Mouse (Mus musculus) intestine, postnatal 0 days (tissue): ENCODE data around the gene Rasgef1c. TPM values are rescaled to one million over a fixed set of nuclear protein-coding genes. Genes with fewer than 3 reads are reported as not detected.
A peak's percentile ranks its signal among the peaks of the same experiment; 100 is the strongest.

ENCODE experiments used
- ATAC-seq: fragments of 200-750 bp; cut with Nextera tagmentation; 2 replicates; pipeline ENCODE4 v1.8.0; 2017; ENCODE audit warnings: mild to moderate bottlenecking, moderate TSS enrichment, moderate library complexity
- H3K27ac ChIP-seq: fragments of 300-500 bp; sonication (generic); 2 replicates; pipeline ENCODE4 v1.5.1; 2014; ENCODE audit warnings: mild to moderate bottlenecking, low read depth, low read length, moderate library complexity
- H3K27me3 ChIP-seq: fragments of 300-500 bp; sonication (generic); replicated peaks from 2 replicates; pipeline ENCODE4 v1.6.1; 2014; ENCODE audit warnings: low read length, mixed read lengths; ENCODE audit not compliant: control insufficient read depth, insufficient read depth
- H3K36me3 ChIP-seq: fragments of 300-500 bp; sonication (generic); 2 replicates; pipeline ENCODE4 v1.6.1; 2014; ENCODE audit warnings: mild to moderate bottlenecking, moderate library complexity; ENCODE audit not compliant: control insufficient read depth, insufficient read depth
- H3K4me1 ChIP-seq: fragments of 300-500 bp; sonication (generic); replicated peaks from 2 replicates; pipeline ENCODE4 v1.6.1; 2014; ENCODE audit warnings: antibody characterized with exemption, low read length, mixed read lengths; ENCODE audit not compliant: control insufficient read depth, insufficient read depth
- H3K4me2 ChIP-seq: fragments of 300-500 bp; sonication (generic); replicated peaks from 2 replicates; pipeline ENCODE4 v1.6.1; 2014; ENCODE audit warnings: low read depth, mild to moderate bottlenecking, moderate library complexity
- H3K4me3 ChIP-seq: fragments of 300-500 bp; sonication (generic); 2 replicates; pipeline ENCODE4 v1.5.1; 2014; ENCODE audit warnings: low read depth, low read length
- H3K9ac ChIP-seq: fragments of 300-500 bp; sonication (generic); 2 replicates; pipeline ENCODE4 v1.6.1; 2014; ENCODE audit warnings: mild to moderate bottlenecking, low read depth, low read length
- H3K9me3 ChIP-seq: fragments of 300-500 bp; sonication (generic); 2 replicates; pipeline ENCODE4 v1.6.1; 2016; ENCODE audit warnings: mixed run types; ENCODE audit not compliant: control insufficient read depth
- CTCF ChIP-seq: sonication (generic); IDR thresholded peaks from 2 replicates; pipeline ENCODE4 v1.5.1; 2016; ENCODE audit warnings: low read depth, mild to moderate bottlenecking, control low read depth, antibody characterized with exemption, moderate library complexity
- WGBS: fragments of 180-500 bp; shearing (Covaris S2); extraction: QIAGEN DNeasy Blood & Tissue Kit; methylation state at CpG from one replicate; pipeline ENCODE4 v1.1.7; 2014; 5-methylcytosine and 5-hydroxymethylcytosine counted together
- polyA plus RNA-seq: library from polyadenylated mRNA; unstranded; fragments of >200 nt; fragmentation: Nextera tagmentation; extraction: Ambion mirVana; gene quantifications from 2 replicates; pipeline ENCODE4 v1.2.1, GENCODE M21; 2015

Rasgef1c gene
- polyA plus RNA-seq, 1 experiment from 2014 or later, result 0.44 TPM

GRCm38 (mm10) chr11:50018848-50019247, 117.2 kb downstream of the Rasgef1c start:
- Histone ChIP-seq H3K4me3 (no peak overlapping the region), H3K27me3 (no peaks in the 10 kb centered on the region), H3K9ac (no peak overlapping the region), H3K36me3 (no peaks in the 10 kb centered on the region), H3K27ac (no peak overlapping the region), H3K4me2 (no peak overlapping the region), H3K4me1 (no peaks in the 10 kb centered on the region), H3K9me3 (no peaks in the 10 kb centered on the region)
- ATAC-seq, result no peak
- TF ChIP-seq CTCF, result no peak

DNA sequence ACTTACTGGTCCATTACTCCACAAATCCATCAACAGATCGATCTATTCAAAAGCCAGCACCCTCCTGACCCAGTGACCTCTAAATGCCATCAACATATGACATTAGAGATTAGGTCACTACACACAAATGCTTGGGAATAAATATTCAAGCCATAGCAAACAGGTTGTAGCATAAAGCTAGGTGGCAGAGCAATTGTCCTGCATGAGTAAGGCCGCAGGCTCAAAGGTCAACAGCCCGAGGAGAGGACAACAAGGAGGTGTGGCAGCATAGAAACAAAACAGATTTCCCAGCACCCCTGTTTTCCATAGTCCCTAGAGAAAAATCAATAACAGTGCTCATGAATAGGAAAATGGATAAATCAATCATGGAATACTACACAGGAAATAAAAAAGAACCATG, 120.5 kb downstream of the Rasgef1c start:
- Histone ChIP-seq H3K36me3 (no peaks in the 10 kb centered on the region), H3K9ac (no peak overlapping the region), H3K27me3 (no peaks in the 10 kb centered on the region), H3K4me2 (no peak overlapping the region), H3K4me1 (0 out of 2 replicates have a peak, but pooled peaks cover 2% of the 10 kb centered on the region), H3K9me3 (no peaks in the 10 kb centered on the region), H3K4me3 (no peak overlapping the region), H3K27ac (no peak overlapping the region)
- no peak for ATAC-seq
- 60% methylated on average over 3 of the region's 3 CpGs for WGBS
- TF ChIP-seq CTCF, result no peak

DNA sequence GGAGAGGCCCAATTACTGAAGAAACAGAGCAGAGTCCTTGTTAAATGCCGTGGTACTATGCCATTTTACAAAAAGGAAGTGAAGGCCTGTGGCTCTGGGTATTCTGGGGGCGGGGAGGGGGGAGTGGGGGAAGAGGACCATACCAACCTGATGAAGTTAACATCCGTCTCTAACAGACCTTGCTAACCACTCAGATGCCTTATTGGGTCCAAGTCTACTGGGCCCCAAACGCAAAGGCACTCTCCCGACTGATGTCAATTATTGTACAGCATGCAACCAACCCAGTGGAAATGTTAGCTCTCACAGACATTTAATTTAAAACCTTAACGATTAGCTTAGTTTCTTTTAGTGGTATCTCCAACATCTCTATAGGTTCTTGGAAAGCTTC, 122.8 kb downstream of the Rasgef1c start:
- Histone ChIP-seq H3K9ac (no peak overlapping the region; the same call in 1 of the 2 replicates), H3K4me1 (0 out of 2 replicates have a peak, but pooled peaks cover 2% of the 10 kb centered on the region), H3K4me2 (peak overlapping the region; percentile 95), H3K9me3 (no peaks in the 10 kb centered on the region), H3K27ac (peak overlapping the region; percentile 85; the same call in 1 of the 2 replicates), H3K36me3 (no peaks in the 10 kb centered on the region), H3K27me3 (no peaks in the 10 kb centered on the region), H3K4me3 (peak overlapping the region; percentile 77)
- no peak for TF ChIP-seq CTCF
- WGBS, result 58% methylated on average over 6 of the region's 6 CpGs
- ATAC-seq, result 0 out of 2 replicates have a peak, but pooled peaks have one; percentile 1

DNA sequence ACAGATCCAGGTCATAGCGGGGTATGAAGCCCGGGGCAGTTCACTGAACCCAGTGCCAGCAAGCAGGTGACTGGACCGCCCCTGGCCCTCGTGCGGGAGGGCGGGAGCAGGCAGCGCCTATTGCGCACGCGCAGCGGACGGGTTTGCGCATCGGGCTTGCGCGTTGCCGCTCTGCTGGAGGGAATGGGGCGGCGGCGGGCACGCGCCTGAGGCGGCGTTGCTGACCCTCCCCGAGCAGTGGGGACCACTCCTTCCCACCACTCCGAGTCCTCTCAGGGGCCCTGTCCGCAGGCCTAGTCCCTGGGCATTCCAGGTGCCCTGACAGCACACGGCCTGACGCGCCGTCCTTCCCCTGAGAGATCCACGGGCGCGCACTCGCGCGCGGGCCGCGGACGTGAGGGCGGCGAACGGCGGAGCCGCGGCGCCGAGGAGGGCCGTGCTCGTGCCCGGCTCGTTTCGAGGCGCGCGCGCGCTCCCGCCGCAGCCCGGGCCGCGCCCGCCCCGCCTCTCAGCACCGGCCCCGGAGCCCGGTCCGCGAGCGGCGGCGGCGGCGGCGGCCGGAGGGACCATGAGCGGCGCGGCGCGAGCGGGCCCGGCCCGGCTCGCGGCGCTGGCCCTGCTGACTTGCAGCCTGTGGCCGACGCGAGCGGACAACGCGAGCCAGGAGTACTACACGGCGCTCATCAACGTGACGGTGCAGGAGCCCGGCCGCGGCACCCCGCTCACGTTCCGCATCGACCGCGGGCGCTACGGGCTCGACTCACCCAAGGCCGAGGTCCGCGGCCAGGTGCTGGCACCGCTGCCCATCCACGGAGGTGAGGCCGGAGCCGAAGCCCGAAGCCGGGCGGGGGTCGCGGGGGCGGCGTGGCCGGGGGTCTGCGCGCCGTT, 123.4 kb downstream of the Rasgef1c start, which contains the start of gene Rnf130:
Gene Rnf130, plus strand, starts transcription at position 514 of the 888 bp plus-strand sequence.
- Histone ChIP-seq H3K4me1 (0 out of 2 replicates have a peak, but pooled peaks cover 2% of the 10 kb centered on the region), H3K9ac (peak within 1 kb of the TSS; percentile 84), H3K4me2 (peak within 1 kb of the TSS; percentile 95), H3K27ac (peak within 1 kb of the TSS; percentile 85), H3K36me3 (no peaks in the 10 kb centered on the region), H3K27me3 (no peaks in the 10 kb centered on the region), H3K9me3 (no peaks in the 10 kb centered on the region), H3K4me3 (peak within 1 kb of the TSS; percentile 77)
- no peak for TF ChIP-seq CTCF
- WGBS, result under 1% methylated on average over 105 of the region's 129 CpGs
- ATAC-seq, result peak; percentile 95

DNA sequence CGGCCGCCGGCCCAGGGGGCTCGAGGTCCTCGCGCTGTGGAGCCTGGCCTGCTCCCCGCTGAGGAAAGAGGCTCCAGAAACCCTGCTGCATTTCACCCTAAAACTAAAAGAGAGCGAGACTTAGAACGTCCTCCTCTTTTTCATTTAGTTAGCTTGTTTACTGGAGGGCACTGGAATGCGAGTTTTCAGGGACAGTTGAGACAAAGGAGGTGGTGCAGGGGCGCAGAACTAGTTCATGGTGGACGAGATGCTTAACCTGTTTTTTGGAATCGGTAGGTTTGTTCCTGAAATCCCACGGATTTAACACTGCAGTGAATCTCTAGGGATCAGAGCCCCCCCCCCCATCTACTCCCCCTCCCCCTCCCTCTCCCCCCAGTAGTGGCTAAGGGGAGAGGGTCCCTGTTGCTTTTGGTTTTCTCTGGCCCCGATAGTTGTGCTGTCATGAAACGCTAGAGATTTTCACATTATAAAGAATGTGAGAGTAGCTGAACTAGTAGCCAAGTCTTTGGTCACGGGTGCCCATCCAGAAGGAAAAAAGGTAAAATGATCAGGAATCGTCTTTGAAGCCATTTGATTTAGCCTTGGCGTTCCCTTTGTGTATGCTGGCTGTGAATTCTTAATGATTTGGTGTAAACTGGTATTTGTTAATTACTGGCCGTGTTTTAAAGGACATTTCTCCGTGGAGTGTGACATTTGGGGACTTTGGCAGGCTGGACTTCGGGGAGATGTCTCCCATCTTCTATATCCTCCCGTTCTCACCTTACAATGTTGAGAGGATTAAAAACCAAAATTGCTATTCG, 124.3 kb downstream of the Rasgef1c start:
- 10% methylated on average over 24 of the region's 24 CpGs for WGBS
- Histone ChIP-seq H3K4me2 (peak overlapping the region; percentile 95), H3K27ac (peak overlapping the region; percentile 85; the same call in 1 of the 2 replicates), H3K4me3 (peak overlapping the region; percentile 77), H3K27me3 (no peaks in the 10 kb centered on the region), H3K9me3 (no peaks in the 10 kb centered on the region), H3K4me1 (0 out of 2 replicates have a peak, but pooled peaks cover 2% of the 10 kb centered on the region), H3K9ac (peak overlapping the region; percentile 84), H3K36me3 (no peaks in the 10 kb centered on the region)
- ATAC-seq, result 0 out of 2 replicates have a peak, but pooled peaks have one; percentile 1
- no peak for TF ChIP-seq CTCF

DNA sequence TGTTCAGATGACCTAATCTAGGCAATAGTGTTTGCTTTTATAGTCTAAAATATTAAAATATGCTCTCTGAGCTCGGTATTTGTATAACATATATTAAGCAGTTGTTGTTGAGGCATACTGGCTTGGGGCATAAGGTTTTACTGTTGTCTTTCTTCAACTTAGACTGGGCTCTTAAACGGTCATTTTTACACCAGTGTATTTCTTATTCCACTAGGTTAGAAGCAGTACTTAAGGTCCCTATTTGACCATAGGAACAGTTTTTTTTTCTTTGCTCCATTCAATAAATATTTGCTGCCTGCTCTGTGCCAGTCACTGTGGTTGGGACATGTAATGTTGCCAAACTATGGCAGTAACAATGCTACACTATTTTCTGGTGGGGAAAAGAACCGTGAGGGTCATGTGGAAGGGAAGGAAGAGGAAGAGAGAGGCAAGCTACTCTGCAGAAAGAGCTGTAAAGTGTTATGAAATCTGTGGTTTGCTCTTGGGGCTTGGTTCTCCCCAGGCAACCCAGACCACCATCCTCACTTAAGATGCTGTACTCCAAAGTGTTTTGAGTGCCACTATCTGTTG, 125.0 kb downstream of the Rasgef1c start:
- Histone ChIP-seq H3K4me2 (peak overlapping the region; percentile 95), H3K9ac (no peak overlapping the region), H3K36me3 (no peaks in the 10 kb centered on the region), H3K27ac (no peak overlapping the region), H3K9me3 (no peaks in the 10 kb centered on the region), H3K4me3 (peak overlapping the region; percentile 77), H3K27me3 (no peaks in the 10 kb centered on the region), H3K4me1 (0 out of 2 replicates have a peak, but pooled peaks cover 2% of the 10 kb centered on the region)
- TF ChIP-seq CTCF, result no peak
- 28% methylated on average over 3 of the region's 3 CpGs for WGBS
- ATAC-seq, result no peak
